Mouse (Mus musculus) neural tube, embryonic 13.5 days (tissue): Measurements from ENCODE around the gene Elk1. TPM values are rescaled to one million over a fixed set of nuclear protein-coding genes. Genes with fewer than 3 reads are reported as not detected.

Source experiments
- ATAC-seq: fragments of 200-750 bp; cut with Nextera tagmentation; 2 replicates; pipeline ENCODE4 v1.8.0; 2017; ENCODE audit warnings: low read depth, mild to moderate bottlenecking, moderate TSS enrichment, moderate library complexity
- H3K27ac ChIP-seq: fragments of 300-500 bp; sonication (generic); replicated peaks from 2 replicates; pipeline ENCODE4 v1.5.1; 2015; ENCODE audit warnings: moderate library complexity, mild to moderate bottlenecking, inconsistent platforms
- H3K27me3 ChIP-seq: fragments of 300-500 bp; sonication (generic); 2 replicates; pipeline ENCODE4 v1.6.1; 2015; ENCODE audit warnings: mild to moderate bottlenecking, inconsistent platforms
- H3K36me3 ChIP-seq: fragments of 300-500 bp; sonication (generic); 2 replicates; pipeline ENCODE4 v1.6.1; 2015; ENCODE audit warnings: mild to moderate bottlenecking, inconsistent platforms
- H3K4me1 ChIP-seq: fragments of 300-500 bp; sonication (generic); replicated peaks from 2 replicates; pipeline ENCODE4 v1.6.1; 2015; ENCODE audit warnings: inconsistent platforms
- H3K4me2 ChIP-seq: fragments of 300-500 bp; sonication (generic); 2 replicates; pipeline ENCODE4 v1.6.1; 2015; ENCODE audit warnings: inconsistent platforms, mild to moderate bottlenecking, moderate library complexity
- H3K4me3 ChIP-seq: fragments of 300-500 bp; sonication (generic); 2 replicates; pipeline ENCODE4 v1.5.1; 2015; ENCODE audit warnings: mild to moderate bottlenecking, inconsistent platforms
- H3K9ac ChIP-seq: fragments of 300-500 bp; sonication (generic); 2 replicates; pipeline ENCODE4 v1.6.1; 2015; ENCODE audit warnings: moderate library complexity, mild to moderate bottlenecking, inconsistent platforms
- H3K9me3 ChIP-seq: fragments of 300-500 bp; sonication (generic); 2 replicates; pipeline ENCODE4 v1.6.1; 2016; ENCODE audit warnings: inconsistent platforms
- WGBS: fragments of 180-500 bp; shearing (Covaris S2); methylation state at CpG from one replicate; pipeline ENCODE4 v1.1.7; 2015; 5-methylcytosine and 5-hydroxymethylcytosine counted together
- polyA plus RNA-seq: library from polyadenylated mRNA; unstranded; fragments of >200 nt; fragmentation: Nextera tagmentation; extraction: Ambion mirVana; gene quantifications from 2 replicates; pipeline ENCODE4 v1.2.1, GENCODE M21; 2015

Gene Elk1
- polyA plus RNA-seq = 16.1 and 16.4 TPM in 2 replicates

DNA sequence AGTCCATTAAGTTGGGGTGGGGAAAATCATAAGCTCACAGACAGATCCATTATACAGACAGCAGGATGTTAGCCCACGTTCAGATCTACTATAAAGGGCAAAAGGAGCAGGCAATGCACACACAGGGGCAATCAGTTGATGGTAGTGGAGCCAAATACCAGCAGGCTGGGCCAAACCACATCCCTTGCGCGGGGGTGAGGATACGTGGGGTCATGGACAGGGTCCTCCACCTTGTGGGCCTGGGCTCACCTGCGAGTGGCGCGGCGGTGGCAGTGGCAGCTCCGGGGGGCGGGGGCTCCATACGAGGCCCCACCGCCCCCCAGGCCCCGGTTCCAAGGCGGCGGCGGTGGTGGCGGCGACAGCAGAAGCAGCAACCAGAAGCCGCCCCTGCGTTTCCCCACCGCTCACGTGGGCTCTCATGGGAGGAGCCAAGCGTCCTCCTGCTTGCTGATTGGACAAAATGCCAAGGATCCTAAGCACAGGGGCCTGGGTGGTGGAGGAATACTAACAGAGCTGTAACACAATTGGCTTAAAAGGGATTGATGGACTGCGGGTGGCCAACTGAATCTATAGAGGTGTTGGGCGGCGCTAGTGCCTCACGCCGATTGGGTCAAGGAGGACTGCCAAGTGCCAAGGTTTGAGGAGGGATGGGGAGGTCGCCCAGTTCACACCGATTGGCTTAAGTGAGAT, at the start of gene Elk1:
Gene Elk1 (minus strand): TSS at position 418 of the 690 bp plus-strand sequence.
- H3K27ac ChIP-seq = peak within 1 kb of the TSS; percentile 79
- H3K4me3 ChIP-seq = peak within 1 kb of the TSS; percentile 62
- no peaks in the 10 kb centered on the region for H3K9me3 ChIP-seq
- H3K27me3 ChIP-seq = no peaks in the 10 kb centered on the region
- peak within 1 kb of the TSS; percentile 58 for H3K4me2 ChIP-seq
- 12% methylated on average over 30 of the region's 30 CpGs for WGBS
- ATAC-seq = peak; percentile 98
- peaks cover 16% of the 10 kb centered on the region for H3K4me1 ChIP-seq
- H3K9ac ChIP-seq = peak within 1 kb of the TSS; percentile 73
- H3K36me3 ChIP-seq = 0 out of 2 replicates have a peak, but pooled peaks cover 3% of the 10 kb centered on the region

DNA sequence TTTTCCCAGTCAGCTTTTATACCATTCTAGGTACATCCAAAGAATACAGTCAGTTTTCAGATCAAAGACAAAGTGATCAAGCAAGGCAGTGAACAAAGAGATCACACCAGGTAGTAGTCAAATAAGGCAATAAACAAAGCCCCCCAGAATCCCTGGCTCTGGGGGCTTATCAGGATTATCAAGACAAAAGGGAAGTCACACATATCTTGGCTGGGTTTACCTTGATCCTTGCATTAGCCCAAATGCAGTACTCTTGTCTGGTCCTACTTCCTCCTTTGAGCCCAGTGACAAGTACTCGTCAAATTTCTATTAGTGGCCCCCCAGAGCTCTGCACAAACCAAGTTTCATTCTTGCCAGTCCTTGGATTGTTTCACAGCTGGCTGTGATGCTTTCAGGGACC, 30.5 kb upstream of the Elk1 start:
- Histone ChIP-seq H3K4me2 (no peak overlapping the region), H3K27me3 (no peaks in the 10 kb centered on the region), H3K9ac (no peak overlapping the region), H3K4me3 (no peak overlapping the region), H3K27ac (no peak overlapping the region), H3K4me1 (no peaks in the 10 kb centered on the region), H3K9me3 (no peaks in the 10 kb centered on the region), H3K36me3 (0 out of 2 replicates have a peak, but pooled peaks cover 1% of the 10 kb centered on the region)
- ATAC-seq = no peak
- 74% methylated on average over 1 of the region's 1 CpGs for WGBS

DNA sequence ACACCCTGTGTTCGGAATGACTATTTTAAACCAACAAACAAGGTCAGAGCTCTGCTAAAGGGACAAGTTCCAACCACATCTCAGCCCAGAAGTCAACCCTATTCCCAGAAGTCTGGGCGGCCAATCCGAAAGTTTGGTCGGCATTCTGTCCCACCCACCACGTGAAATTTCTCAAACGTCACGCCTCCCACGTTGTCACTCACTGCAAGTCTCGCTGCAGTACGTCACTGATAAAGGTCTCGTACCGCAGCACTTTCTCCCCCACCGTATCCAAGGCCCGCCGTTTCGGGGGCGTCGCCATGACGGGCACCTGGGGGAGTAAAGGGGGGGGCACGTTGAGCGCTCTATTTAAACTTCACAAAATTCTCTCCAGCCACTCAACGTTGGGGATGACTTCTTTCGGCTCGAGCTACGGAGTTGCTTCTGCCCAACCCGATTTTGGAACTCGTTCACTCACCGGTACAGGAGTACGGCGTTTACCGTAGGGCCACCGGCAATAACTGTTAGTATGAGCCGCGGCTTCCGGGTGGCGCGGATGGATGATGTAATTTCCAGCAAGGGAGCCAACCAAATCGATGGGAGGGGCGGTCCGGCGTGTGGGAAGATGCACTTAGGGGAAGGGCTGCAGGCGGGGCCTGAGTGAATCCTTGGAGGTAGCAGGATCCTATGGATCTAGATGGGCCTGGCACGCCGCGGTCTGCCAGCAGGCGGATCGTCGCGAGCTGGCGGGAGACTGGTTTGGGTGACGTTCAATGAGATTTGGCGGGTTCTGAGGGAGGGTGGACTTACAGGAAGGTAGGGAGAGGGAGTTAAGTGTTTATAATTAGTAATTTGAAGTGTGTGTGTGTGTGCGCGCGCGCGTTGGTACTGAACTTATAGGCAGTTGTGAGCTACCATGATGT, 11.3 kb upstream of the Elk1 start, which contains the start of gene Uxt:
Gene Uxt (minus strand): TSS at position 541 of the 902 bp plus-strand sequence.
- H3K27me3 ChIP-seq = no peaks in the 10 kb centered on the region
- no peaks in the 10 kb centered on the region for H3K9me3 ChIP-seq
- H3K9ac ChIP-seq = peak within 1 kb of the TSS; percentile 63
- H3K4me3 ChIP-seq = peak within 1 kb of the TSS; percentile 51
- WGBS = 17% methylated on average over 57 of the region's 57 CpGs
- ATAC-seq = peak; percentile 97
- peaks cover 14% of the 10 kb centered on the region for H3K36me3 ChIP-seq
- peak within 1 kb of the TSS; percentile 53 for H3K4me2 ChIP-seq
- H3K27ac ChIP-seq = peak within 1 kb of the TSS; percentile 73
- no peaks in the 10 kb centered on the region for H3K4me1 ChIP-seq

DNA sequence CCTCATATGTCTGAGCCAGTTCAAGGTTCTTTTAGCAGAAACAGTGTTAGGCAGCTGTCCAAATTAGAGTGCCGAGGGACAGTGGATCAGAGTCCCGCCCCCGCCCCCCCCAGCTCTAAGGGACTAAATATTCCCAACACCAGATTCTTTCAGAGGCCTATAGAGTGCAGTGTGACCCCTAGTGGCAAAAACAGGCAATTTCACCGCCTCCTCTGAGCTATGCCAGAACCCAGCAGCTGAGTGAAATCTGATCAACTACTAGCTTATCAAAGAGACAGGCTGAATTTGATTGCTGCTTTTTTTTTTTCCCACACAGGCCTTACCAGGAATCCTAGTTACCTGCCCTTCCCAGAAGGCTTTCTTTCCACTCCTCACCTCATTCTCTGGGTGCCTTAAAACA, 4.4 kb downstream of the Elk1 start:
- no peak for ATAC-seq
- 0 out of 2 replicates have a peak, but pooled peaks cover 6% of the 10 kb centered on the region for H3K36me3 ChIP-seq
- H3K4me1 ChIP-seq = peaks cover 16% of the 10 kb centered on the region
- H3K9me3 ChIP-seq = no peaks in the 10 kb centered on the region
- no peak overlapping the region for H3K9ac ChIP-seq
- 15% methylated on average over 4 of the region's 4 CpGs for WGBS
- H3K27me3 ChIP-seq = no peaks in the 10 kb centered on the region
- H3K27ac ChIP-seq = no peak overlapping the region
- H3K4me2 ChIP-seq = no peak overlapping the region
- H3K4me3 ChIP-seq = no peak overlapping the region

DNA sequence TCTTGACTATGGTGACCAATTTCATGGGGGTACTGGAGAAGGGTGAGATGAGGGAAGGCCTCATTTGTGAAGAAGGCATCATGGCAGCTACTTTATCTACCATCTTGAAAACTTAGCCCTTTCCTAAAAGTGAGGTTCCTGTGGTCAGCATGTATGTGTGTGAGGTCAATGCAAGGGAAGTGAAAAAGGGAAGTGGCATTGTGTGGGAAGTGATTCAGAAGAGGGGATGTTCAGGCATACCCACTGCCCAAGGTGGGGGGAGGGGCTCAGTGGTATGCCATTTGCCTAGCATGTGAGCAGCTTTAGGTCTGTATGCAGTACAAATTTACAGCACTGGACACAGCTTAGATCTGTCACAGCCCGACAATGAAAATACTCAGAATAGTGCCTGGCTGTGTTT, 18.4 kb downstream of the Elk1 start:
- ATAC-seq = no peak
- no peak overlapping the region for H3K4me3 ChIP-seq
- H3K4me1 ChIP-seq = no peaks in the 10 kb centered on the region
- no peaks in the 10 kb centered on the region for H3K9me3 ChIP-seq
- no peak overlapping the region for H3K4me2 ChIP-seq
- no peak overlapping the region for H3K9ac ChIP-seq
- peaks cover 47% of the 10 kb centered on the region for H3K36me3 ChIP-seq
- no peaks in the 10 kb centered on the region for H3K27me3 ChIP-seq
- H3K27ac ChIP-seq = no peak overlapping the region
- 95% methylated on average over 1 of the region's 1 CpGs for WGBS

DNA sequence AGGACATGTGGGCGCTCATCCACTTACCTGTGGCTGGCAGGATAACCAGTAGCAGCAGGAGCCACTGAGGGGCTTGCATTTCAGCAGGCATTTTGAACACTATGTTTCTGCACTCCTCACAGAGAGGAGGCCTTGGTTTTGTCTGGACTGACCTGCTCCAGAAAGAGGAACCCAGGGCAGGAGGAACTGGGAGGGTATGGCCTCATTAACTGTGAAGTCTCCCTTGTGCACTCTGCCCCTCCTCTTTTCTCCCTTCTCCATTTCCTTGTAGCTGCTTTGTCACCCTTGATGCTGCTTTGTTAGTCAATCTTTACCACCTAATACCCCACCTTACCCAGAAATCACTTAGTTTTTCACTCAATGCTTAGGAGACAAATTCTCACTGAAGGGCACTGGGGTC, 19.0 kb downstream of the Elk1 start, which contains the start of gene Cfp:
Gene Cfp (minus strand): TSS at position 192 of the 400 bp plus-strand sequence.
- no peak within 1 kb of the TSS for H3K9ac ChIP-seq
- peaks cover 43% of the 10 kb centered on the region for H3K36me3 ChIP-seq
- 73% methylated on average over 1 of the region's 1 CpGs for WGBS
- no peak within 1 kb of the TSS for H3K4me3 ChIP-seq
- no peak within 1 kb of the TSS for H3K27ac ChIP-seq
- no peaks in the 10 kb centered on the region for H3K4me1 ChIP-seq
- ATAC-seq = no peak
- H3K4me2 ChIP-seq = no peak within 1 kb of the TSS
- H3K27me3 ChIP-seq = no peaks in the 10 kb centered on the region
- no peaks in the 10 kb centered on the region for H3K9me3 ChIP-seq

DNA sequence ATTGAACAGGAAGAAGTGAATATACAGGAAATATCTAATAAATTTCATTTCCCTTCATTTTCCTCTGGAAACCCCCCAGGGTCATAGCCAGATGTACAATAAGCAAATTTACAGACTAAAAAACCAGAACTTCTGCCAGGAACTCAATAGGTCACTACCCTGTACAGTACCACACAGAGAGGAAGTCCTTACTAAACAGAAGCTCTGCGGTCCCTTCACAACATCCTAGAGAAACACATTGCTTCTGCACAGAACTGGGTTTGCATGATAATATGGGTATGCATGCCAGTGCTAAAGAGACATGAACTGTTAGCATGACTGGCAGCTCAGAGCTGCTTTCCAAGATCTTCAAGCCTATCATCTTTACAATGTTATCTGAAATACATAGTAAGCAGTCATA, 20.5 kb downstream of the Elk1 start:
- H3K9ac ChIP-seq = no peak overlapping the region
- H3K27ac ChIP-seq = no peak overlapping the region
- H3K36me3 ChIP-seq = peaks cover 35% of the 10 kb centered on the region; the same call in 1 of the 2 replicates
- H3K27me3 ChIP-seq = no peaks in the 10 kb centered on the region
- H3K4me3 ChIP-seq = no peak overlapping the region
- H3K9me3 ChIP-seq = no peaks in the 10 kb centered on the region
- no peaks in the 10 kb centered on the region for H3K4me1 ChIP-seq
- 97% methylated on average over 1 of the region's 1 CpGs for WGBS
- no peak overlapping the region for H3K4me2 ChIP-seq
- no peak for ATAC-seq

DNA sequence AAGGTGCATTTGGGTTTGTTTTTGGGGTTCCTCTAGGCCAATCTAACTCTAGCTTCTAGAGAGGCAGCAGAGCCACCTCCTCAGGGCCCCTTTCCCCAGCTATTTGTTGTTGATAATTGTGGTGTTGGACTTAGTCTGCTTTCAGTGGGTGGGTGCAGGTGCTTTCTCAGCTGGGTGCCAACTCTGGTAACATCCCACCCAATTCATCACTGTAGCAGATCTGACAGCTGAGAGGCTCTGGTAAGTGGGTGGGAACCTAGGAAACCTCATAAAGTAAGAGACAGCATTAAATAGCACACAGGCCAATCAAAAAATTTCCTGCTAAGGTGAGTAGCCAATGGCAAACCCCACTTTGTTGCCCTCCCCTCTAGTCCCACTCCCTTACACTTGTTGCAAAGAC, 25.4 kb downstream of the Elk1 start:
- ATAC-seq = no peak
- Histone ChIP-seq H3K4me3 (no peak overlapping the region), H3K9me3 (no peaks in the 10 kb centered on the region), H3K27ac (no peak overlapping the region), H3K9ac (no peak overlapping the region), H3K4me1 (no peaks in the 10 kb centered on the region), H3K27me3 (no peaks in the 10 kb centered on the region), H3K36me3 (0 out of 2 replicates have a peak, but pooled peaks cover 26% of the 10 kb centered on the region), H3K4me2 (no peak overlapping the region)

DNA sequence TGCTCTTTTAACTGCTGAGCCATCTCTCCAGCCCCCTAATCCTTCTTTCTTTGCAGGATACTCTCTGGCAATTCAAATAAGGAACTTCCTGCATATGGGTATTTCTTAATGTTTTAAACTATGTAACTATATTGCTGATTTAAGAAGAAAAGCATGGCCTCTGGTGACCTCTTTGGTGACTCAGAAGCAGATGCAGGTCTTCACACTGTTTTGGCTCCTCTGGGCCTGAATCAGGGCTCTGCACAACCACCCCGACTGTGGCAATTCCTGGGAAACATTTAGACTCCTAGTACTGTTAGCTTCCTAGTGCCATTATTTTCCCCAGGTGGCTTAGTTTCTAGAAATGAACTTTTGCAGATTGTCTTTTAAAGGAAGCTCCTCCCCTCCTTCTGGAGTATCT, 26.9 kb downstream of the Elk1 start:
- whole genome bisulfite sequencing = 84% methylated on average over 1 of the region's 1 CpGs
- Histone ChIP-seq H3K9ac (no peak overlapping the region), H3K4me3 (no peak overlapping the region), H3K4me1 (peaks cover 14% of the 10 kb centered on the region), H3K9me3 (no peaks in the 10 kb centered on the region), H3K27me3 (no peaks in the 10 kb centered on the region), H3K27ac (no peak overlapping the region), H3K36me3 (0 out of 2 replicates have a peak, but pooled peaks cover 25% of the 10 kb centered on the region), H3K4me2 (no peak overlapping the region)
- ATAC-seq = no peak

DNA sequence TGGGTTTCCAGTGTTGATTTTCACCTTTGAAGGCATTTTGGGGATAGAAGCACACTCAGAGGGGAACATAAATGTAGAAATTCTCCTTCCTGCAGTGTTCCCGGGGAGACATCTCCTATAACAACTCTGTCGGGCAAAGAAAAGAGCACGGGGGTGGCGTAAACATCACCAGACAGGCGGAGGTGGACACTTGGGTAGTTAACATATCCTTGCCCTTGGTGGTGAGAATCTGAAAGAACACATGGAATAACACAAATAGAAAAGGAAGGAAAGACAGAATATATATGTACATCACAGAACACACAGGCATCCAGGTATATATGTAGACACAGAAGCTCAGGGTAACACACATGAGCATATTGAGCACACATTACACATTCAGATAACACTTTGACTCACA, 29.0 kb downstream of the Elk1 start:
- peak overlapping the region; percentile 47 for H3K9ac ChIP-seq
- ATAC-seq = peak; percentile 19; the same call in 1 of the 2 replicates
- peak overlapping the region; percentile 52 for H3K27ac ChIP-seq

DNA sequence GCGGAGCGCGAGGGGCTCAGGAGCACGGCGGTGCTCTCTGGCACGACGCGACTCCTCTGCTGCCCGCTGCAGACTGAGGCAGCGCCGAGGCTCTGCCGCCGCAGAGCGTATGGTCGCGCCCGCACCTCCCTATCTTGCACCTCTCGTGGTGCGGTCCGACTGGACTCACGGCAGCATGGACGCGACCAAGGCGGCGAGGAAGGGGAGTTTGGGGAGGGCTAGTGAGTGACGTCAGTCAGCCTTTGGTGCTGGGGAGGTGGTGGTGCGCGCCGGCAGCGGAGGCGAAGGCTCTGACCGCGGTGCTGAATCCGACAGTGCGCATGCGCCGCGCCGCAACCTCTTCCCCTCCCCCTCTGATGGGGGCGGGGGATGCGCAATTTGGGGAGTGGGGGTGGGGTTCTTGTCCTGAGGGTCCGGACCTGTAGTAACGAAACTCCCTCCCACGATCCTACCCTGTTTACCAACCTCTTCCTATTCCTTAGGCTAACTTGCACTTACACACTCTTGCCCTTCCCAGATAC, 29.5 kb downstream of the Elk1 start, which contains the start of gene Syn1:
Gene Syn1 (minus strand): TSS at position 161 of the 521 bp plus-strand sequence.
- Histone ChIP-seq H3K9me3 (no peaks in the 10 kb centered on the region), H3K4me1 (peaks cover 18% of the 10 kb centered on the region), H3K4me2 (peak within 1 kb of the TSS; percentile 59), H3K36me3 (0 out of 2 replicates have a peak, but pooled peaks cover 6% of the 10 kb centered on the region), H3K27me3 (no peaks in the 10 kb centered on the region), H3K9ac (peak within 1 kb of the TSS; percentile 81), H3K4me3 (peak within 1 kb of the TSS; percentile 56), H3K27ac (peak within 1 kb of the TSS; percentile 83)
- peak; percentile 97 for ATAC-seq
- WGBS = 16% methylated on average over 37 of the region's 44 CpGs

More for the DNA sequence above, 29.0 kb downstream of the Elk1 start:
- peak overlapping the region; percentile 56 for H3K4me3 ChIP-seq
- 0 out of 2 replicates have a peak, but pooled peaks cover 7% of the 10 kb centered on the region for H3K36me3 ChIP-seq
- H3K9me3 ChIP-seq = no peaks in the 10 kb centered on the region
- peaks cover 18% of the 10 kb centered on the region for H3K4me1 ChIP-seq
- whole genome bisulfite sequencing = 35% methylated on average over 5 of the region's 5 CpGs
- peak overlapping the region; percentile 59 for H3K4me2 ChIP-seq
- no peaks in the 10 kb centered on the region for H3K27me3 ChIP-seq
